Mouse (Mus musculus) bone marrow macrophage, adult 2 months (primary cell): Measurements from ENCODE around the gene Cradd.

Source experiments
- CTCF ChIP-seq: IDR thresholded peaks from 2 replicates; pipeline ENCODE4 v1.5.1; 2012; ENCODE audit warnings: low read depth, mild to moderate bottlenecking, low read length, moderate library complexity
- POLR2A ChIP-seq: IDR thresholded peaks from 2 replicates; pipeline ENCODE4 v1.6.1; 2012; ENCODE audit warnings: mild to moderate bottlenecking, low read depth, low read length, borderline replicate concordance

DNA sequence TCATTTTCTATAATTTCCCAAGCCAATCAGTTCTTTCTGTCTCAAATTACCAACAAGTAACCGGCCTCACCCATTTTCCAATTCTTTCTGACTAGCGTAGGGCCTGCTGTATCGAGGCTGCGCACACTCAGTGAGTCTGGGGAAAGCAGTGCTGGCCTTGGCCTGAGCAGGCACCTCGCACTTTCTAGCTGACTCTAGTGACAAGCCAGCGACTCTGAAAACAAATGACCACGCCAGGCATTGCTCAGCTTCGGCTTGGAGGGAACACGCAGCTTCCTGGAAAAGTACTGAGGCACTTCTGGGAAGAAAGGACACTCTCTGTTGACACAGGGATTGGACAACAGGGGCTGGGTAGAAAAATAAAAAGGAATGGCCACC is 105.3 kb downstream of the Cradd start:
- no peak for TF ChIP-seq CTCF
- TF ChIP-seq POLR2A = no peak
